In the genomic region with DNA sequence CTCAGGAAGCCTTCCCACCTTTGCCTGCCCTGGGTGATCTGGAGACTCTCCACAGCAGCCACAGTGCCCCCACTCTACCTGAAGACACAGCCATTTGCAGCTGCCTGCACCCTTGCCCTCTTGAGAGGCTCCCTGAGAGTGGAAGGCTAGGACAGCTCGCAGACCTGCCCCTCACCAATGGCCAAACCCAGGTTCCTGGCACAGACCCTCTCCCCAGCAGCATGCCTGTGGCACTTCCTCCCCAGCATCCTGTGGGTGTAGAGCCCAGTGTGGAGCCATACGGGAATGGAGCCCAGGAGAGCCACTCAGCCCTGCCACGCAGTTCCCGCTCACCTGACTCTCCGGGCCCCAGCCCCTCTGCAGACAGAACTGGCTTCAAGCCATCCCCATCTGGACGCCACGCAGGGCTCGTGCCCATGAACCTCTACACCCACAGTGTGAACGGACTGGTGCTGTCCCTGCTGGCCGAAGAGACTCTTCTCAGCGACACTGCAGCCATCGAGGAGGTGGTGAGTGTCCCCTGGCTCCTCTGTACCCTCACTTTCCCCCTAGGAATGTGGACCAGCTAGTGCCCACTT, we compare ENCODE assay signal across 17 mouse cellular contexts. TPM values are rescaled to one million over a fixed set of nuclear protein-coding genes. Genes with fewer than 3 reads are reported as not detected.
DNase-seq lines count a peak whose midpoint lies in the region; ATAC-seq and TF ChIP-seq lines count a peak whose summit lies in the region.
"Had no signal": no experiment of that assay in that cellular context is flagged by ENCODE, and none has a peak within 500 bp of the region (broad histone marks: within the 10 kb centered on the region; RNA-seq: fewer than 3 reads in every experiment).

No protein-coding gene starts in this region.

- TF ChIP-seq CTCF in layer of hippocampus, adult 2 months (conservative IDR thresholded peaks at IDR 0.05) = no peak
- no peak for TF ChIP-seq CTCF in heart, adult 2 months (IDR thresholded peaks at IDR 0.05)

- H3K4me3 ChIP-seq in layer of hippocampus, adult 2 months = no peak overlapping the region
- no peak overlapping the region for H3K4me3 ChIP-seq in forebrain, embryonic 12.5 days (replicated peaks)
- H3K4me3 ChIP-seq in hindbrain, embryonic 16.5 days (ENCODE audit: low read length) = no peak overlapping the region
- no peak overlapping the region for H3K4me3 ChIP-seq in neural tube, embryonic 15.5 days (replicated peaks)
- no peak overlapping the region for H3K4me3 ChIP-seq in heart, adult 2 months
- H3K4me3 ChIP-seq: embryonic facial prominence, embryonic 12.5 days; heart, embryonic 12.5 days had no signal

- H3K9me3 ChIP-seq in forebrain, embryonic 12.5 days = no peaks in the 10 kb centered on the region
- H3K9me3 ChIP-seq in hindbrain, embryonic 16.5 days (ENCODE audit: control insufficient read depth, low read length) = no peaks in the 10 kb centered on the region
- H3K9me3 ChIP-seq in neural tube, embryonic 15.5 days (replicated peaks) = no peaks in the 10 kb centered on the region
- H3K9me3 ChIP-seq: embryonic facial prominence, embryonic 12.5 days; heart, embryonic 12.5 days had no signal

- intact Hi-C loops in heart, adult 2 months (cut with DNase I) = no loop called here

- peaks cover 36% of the 10 kb centered on the region for H3K4me1 ChIP-seq in forebrain, embryonic 12.5 days
- H3K4me1 ChIP-seq in hindbrain, embryonic 16.5 days (ENCODE audit: control insufficient read depth, insufficient read depth, low read depth, low read length) = peaks cover 47% of the 10 kb centered on the region
- H3K4me1 ChIP-seq in neural tube, embryonic 15.5 days = peaks cover 50% of the 10 kb centered on the region
- H3K4me1 ChIP-seq in heart, adult 2 months (ENCODE audit: control insufficient read depth, insufficient read depth, low read length) = no peaks in the 10 kb centered on the region
- H3K4me1 ChIP-seq: embryonic facial prominence, embryonic 12.5 days; heart, embryonic 12.5 days had no signal

- no peak for DNase-seq in layer of hippocampus, adult 2 months (ENCODE audit: low spot score in 2 of 2)
- DNase-seq in layer of hippocampus, adult 8-10 months (ENCODE audit: low spot score in 2 of 2) = no peak
- no peak for DNase-seq in left cerebral cortex, adult 9 months (ENCODE audit: low spot score in 2 of 2)
- DNase-seq in heart, adult 2 months = no peak
- DNase-seq: adrenal gland, postnatal 36 days; gastrocnemius, postnatal 10 days; kidney, adult 9 months; lung, embryonic 14.5 days had no signal

- H3K27ac ChIP-seq in layer of hippocampus, adult 2 months = peak overlapping the region; percentile 98
- 0 out of 2 replicates have a peak overlapping the region, but pooled peaks have one; percentile 1 for H3K27ac ChIP-seq in forebrain, embryonic 12.5 days
- H3K27ac ChIP-seq in hindbrain, embryonic 16.5 days (ENCODE audit: low read depth, low read length) = peak overlapping the region; percentile 89
- peak overlapping the region; percentile 89 for H3K27ac ChIP-seq in neural tube, embryonic 15.5 days (replicated peaks)
- H3K27ac ChIP-seq in heart, adult 2 months = no peak overlapping the region
- H3K27ac ChIP-seq: embryonic facial prominence, embryonic 12.5 days had no signal

- H3K4me2 ChIP-seq in forebrain, embryonic 12.5 days = no peak overlapping the region
- no peak overlapping the region for H3K4me2 ChIP-seq in hindbrain, embryonic 16.5 days (ENCODE audit: low read length)
- H3K4me2 ChIP-seq in neural tube, embryonic 15.5 days = no peak overlapping the region
- H3K4me2 ChIP-seq: embryonic facial prominence, embryonic 12.5 days; heart, embryonic 12.5 days; lung, embryonic 14.5 days had no signal

- no peaks in the 10 kb centered on the region for H3K79me2 ChIP-seq in heart, adult 2 months (replicated peaks; ENCODE audit: control insufficient read depth, insufficient read depth, low read length)

- H3K27me3 ChIP-seq in forebrain, embryonic 12.5 days = no peaks in the 10 kb centered on the region
- no peaks in the 10 kb centered on the region for H3K27me3 ChIP-seq in hindbrain, embryonic 16.5 days (replicated peaks; ENCODE audit: control insufficient read depth, insufficient read depth, low read length)
- no peaks in the 10 kb centered on the region for H3K27me3 ChIP-seq in neural tube, embryonic 15.5 days (replicated peaks)
- H3K27me3 ChIP-seq in heart, adult 2 months (ENCODE audit: control insufficient read depth, insufficient read depth, low read length) = no peaks in the 10 kb centered on the region
- H3K27me3 ChIP-seq: embryonic facial prominence, embryonic 12.5 days had no signal

- ATAC-seq in forebrain, embryonic 12.5 days (ENCODE audit: low FRiP score) = no peak
- ATAC-seq in hindbrain, embryonic 16.5 days = no peak
- no peak for ATAC-seq in neural tube, embryonic 15.5 days (ENCODE audit: low FRiP score)

- H3K9ac ChIP-seq in forebrain, embryonic 12.5 days = no peak overlapping the region
- H3K9ac ChIP-seq in hindbrain, embryonic 16.5 days (ENCODE audit: low read depth, low read length) = peak overlapping the region; percentile 41
- 0 out of 2 replicates have a peak overlapping the region, but pooled peaks have one; percentile 10 for H3K9ac ChIP-seq in neural tube, embryonic 15.5 days (replicated peaks)
- H3K9ac ChIP-seq in heart, adult 2 months (ENCODE audit: low read depth, low read length) = no peak overlapping the region
- H3K9ac ChIP-seq: embryonic facial prominence, embryonic 12.5 days; heart, embryonic 12.5 days; lung, embryonic 14.5 days had no signal

- TF ChIP-seq POLR2A in heart, adult 2 months (IDR thresholded peaks at IDR 0.05; ENCODE audit: insufficient read depth, low read depth, low read length) = no peak

- no peak for TF ChIP-seq EP300 in heart, adult 2 months (IDR thresholded peaks at IDR 0.05; ENCODE audit: insufficient read depth, low read depth, low read length)

- WGBS in forebrain, embryonic 12.5 days = 92% methylated on average over 12 of the region's 12 CpGs
- WGBS in hindbrain, embryonic 16.5 days = 65% methylated on average over 12 of the region's 12 CpGs
- 77% methylated on average over 12 of the region's 12 CpGs for WGBS in neural tube, embryonic 15.5 days
- WGBS in heart, adult 2 months = 92% methylated on average over 12 of the region's 12 CpGs

- H3K36me3 ChIP-seq in forebrain, embryonic 12.5 days (replicated peaks) = peaks cover 70% of the 10 kb centered on the region
- H3K36me3 ChIP-seq in hindbrain, embryonic 16.5 days (ENCODE audit: control insufficient read depth, insufficient read depth, low read length) = peaks cover 19% of the 10 kb centered on the region
- peaks cover 51% of the 10 kb centered on the region for H3K36me3 ChIP-seq in neural tube, embryonic 15.5 days
- no peaks in the 10 kb centered on the region for H3K36me3 ChIP-seq in heart, adult 2 months (ENCODE audit: control insufficient read depth, insufficient read depth, low read length)

RNA-seq across cellular contexts. Expression of a gene that starts 14.5 kb away (rescaled TPM):
- total RNA-seq in layer of hippocampus, adult 2 months (2021) = not detected
- total RNA-seq in layer of hippocampus, adult 8-10 months (2022) = not detected
- polyA plus RNA-seq in forebrain, embryonic 12.5 days (2016; fragmentation: Nextera tagmentation; extraction: Ambion mirVana) = 0.22 and 0.31 TPM in 2 replicates
- polyA plus RNA-seq in hindbrain, embryonic 16.5 days (2015; fragmentation: Nextera tagmentation; extraction: Ambion mirVana) = 0.17 and 0.21 TPM in 2 replicates
- 0.13 and 0.22 TPM in 2 replicates for polyA plus RNA-seq in neural tube, embryonic 15.5 days (2015; fragmentation: Nextera tagmentation; extraction: Ambion mirVana)
- under 1 TPM in 1 of 2 experiments, not detected in 1; 0.10 TPM for total RNA-seq in heart, adult 2 months (2021)
- polyA plus RNA-seq in heart, adult 2 months (2012; rRNA removed) = 0.04 TPM in 1 of 2 replicates, not detected in the other
- total RNA-seq: adrenal gland, postnatal 36 days; gastrocnemius, postnatal 10 days; layer of hippocampus, adult 18-20 months; left cerebral cortex, postnatal 25 days; megakaryocyte progenitor cell, adult 5-6 weeks had no signal
- polyA plus RNA-seq: liver, adult 2 months had no signal

RNA-seq across cellular contexts. Expression of a gene that starts 24.3 kb away (rescaled TPM):
- total RNA-seq in layer of hippocampus, adult 2 months (2021) = 100 to 1,000 TPM; 223 to 224 TPM
- 100 to 1,000 TPM; 181 to 186 (median 183) TPM for total RNA-seq in layer of hippocampus, adult 8-10 months (2022)
- polyA plus RNA-seq in forebrain, embryonic 12.5 days (2016; fragmentation: Nextera tagmentation; extraction: Ambion mirVana) = 38.6 and 57.3 TPM in 2 replicates
- polyA plus RNA-seq in hindbrain, embryonic 16.5 days (2015; fragmentation: Nextera tagmentation; extraction: Ambion mirVana) = 29.5 and 37.0 TPM in 2 replicates
- 58.3 and 89.1 TPM in 2 replicates for polyA plus RNA-seq in neural tube, embryonic 15.5 days (2015; fragmentation: Nextera tagmentation; extraction: Ambion mirVana)
- total RNA-seq in heart, adult 2 months (2021) = under 1 TPM; 0.50 to 0.89 TPM
- polyA plus RNA-seq in heart, adult 2 months (2012; rRNA removed) = 0.88 and 1.00 TPM in 2 replicates
- total RNA-seq: liver, adult 2 months; megakaryocyte progenitor cell, adult 5-6 weeks had no signal
- polyA plus RNA-seq: liver, adult 2 months had no signal

RNA-seq across cellular contexts. Expression of a gene that starts 27.4 kb away (rescaled TPM):
- 10 to 100 TPM; 30.3 to 37.5 TPM for total RNA-seq in layer of hippocampus, adult 2 months (2021)
- total RNA-seq in layer of hippocampus, adult 8-10 months (2022) = 10 to 100 TPM; 37.3 to 45.1 (median 39.2) TPM
- 36.1 and 37.3 TPM in 2 replicates for polyA plus RNA-seq in forebrain, embryonic 12.5 days (2016; fragmentation: Nextera tagmentation; extraction: Ambion mirVana)
- 37.4 and 39.6 TPM in 2 replicates for polyA plus RNA-seq in hindbrain, embryonic 16.5 days (2015; fragmentation: Nextera tagmentation; extraction: Ambion mirVana)
- polyA plus RNA-seq in neural tube, embryonic 15.5 days (2015; fragmentation: Nextera tagmentation; extraction: Ambion mirVana) = 37.4 and 38.2 TPM in 2 replicates
- total RNA-seq in heart, adult 2 months (2021) = 1 to 10 TPM; 8.0 to 8.5 TPM
- 15.5 and 15.9 TPM in 2 replicates for polyA plus RNA-seq in heart, adult 2 months (2012; rRNA removed)

RNA-seq across cellular contexts. Expression of a gene that starts 27.5 kb away (rescaled TPM):
- 10 to 100 TPM; 21.4 to 30.4 TPM for total RNA-seq in layer of hippocampus, adult 2 months (2021)
- total RNA-seq in layer of hippocampus, adult 8-10 months (2022) = 10 to 100 TPM; 26.1 to 30.5 (median 28.1) TPM
- polyA plus RNA-seq in forebrain, embryonic 12.5 days (2016; fragmentation: Nextera tagmentation; extraction: Ambion mirVana) = 47.3 and 50.0 TPM in 2 replicates
- 58.3 and 60.8 TPM in 2 replicates for polyA plus RNA-seq in hindbrain, embryonic 16.5 days (2015; fragmentation: Nextera tagmentation; extraction: Ambion mirVana)
- polyA plus RNA-seq in neural tube, embryonic 15.5 days (2015; fragmentation: Nextera tagmentation; extraction: Ambion mirVana) = 57.5 and 61.9 TPM in 2 replicates
- total RNA-seq in heart, adult 2 months (2021) = 1 to 10 TPM; 6.5 to 7.3 TPM
- 23.4 and 28.4 TPM in 2 replicates for polyA plus RNA-seq in heart, adult 2 months (2012; rRNA removed)

RNA-seq across cellular contexts. Expression of a gene that starts 44.2 kb away (rescaled TPM):
- total RNA-seq in layer of hippocampus, adult 2 months (2021) = 10 to 100 TPM; 40.6 to 40.8 TPM
- 10 to 100 TPM; 40.5 to 43.7 (median 42.7) TPM for total RNA-seq in layer of hippocampus, adult 8-10 months (2022)
- 38.1 and 39.5 TPM in 2 replicates for polyA plus RNA-seq in forebrain, embryonic 12.5 days (2016; fragmentation: Nextera tagmentation; extraction: Ambion mirVana)
- polyA plus RNA-seq in hindbrain, embryonic 16.5 days (2015; fragmentation: Nextera tagmentation; extraction: Ambion mirVana) = 31.9 and 34.6 TPM in 2 replicates
- 29.7 and 31.0 TPM in 2 replicates for polyA plus RNA-seq in neural tube, embryonic 15.5 days (2015; fragmentation: Nextera tagmentation; extraction: Ambion mirVana)
- total RNA-seq in heart, adult 2 months (2021) = 10 to 100 TPM; 17.6 to 19.4 TPM
- 16.0 and 18.5 TPM in 2 replicates for polyA plus RNA-seq in heart, adult 2 months (2012; rRNA removed)

Comparison
In these comparisons a context has a peak if more than half of its experiments do, and no peak if none do; other contexts are left out.
1. H3K9ac ChIP-seq: peak in hindbrain, embryonic 16.5 days (single experiment) and neural tube, embryonic 15.5 days (single experiment); none in forebrain, embryonic 12.5 days (single experiment) and heart, adult 2 months (single experiment).
2. RNA of a gene that starts 24.3 kb away (polyA plus RNA-seq): 58.3 to 89.1 TPM in neural tube, embryonic 15.5 days, 38.6 to 57.3 TPM in forebrain, embryonic 12.5 days and 29.5 to 37.0 TPM in hindbrain, embryonic 16.5 days; 0.88 to 1.00 TPM in heart, adult 2 months; every median in the first group is over 10 times any median in the second.